Mouse (Mus musculus) c-Kit-positive CD71-positive TER-119-negative erythroid progenitor cells, embryonic 14.5 days (primary cell): Measurements from ENCODE around the gene Atp8a2.

Experiments used
- DNase-seq: peaks from one replicate; pipeline ENCODE4 v3.0.0-alpha.2; 2013; ENCODE audit warnings: low read depth

Gene Atp8a2

DNA sequence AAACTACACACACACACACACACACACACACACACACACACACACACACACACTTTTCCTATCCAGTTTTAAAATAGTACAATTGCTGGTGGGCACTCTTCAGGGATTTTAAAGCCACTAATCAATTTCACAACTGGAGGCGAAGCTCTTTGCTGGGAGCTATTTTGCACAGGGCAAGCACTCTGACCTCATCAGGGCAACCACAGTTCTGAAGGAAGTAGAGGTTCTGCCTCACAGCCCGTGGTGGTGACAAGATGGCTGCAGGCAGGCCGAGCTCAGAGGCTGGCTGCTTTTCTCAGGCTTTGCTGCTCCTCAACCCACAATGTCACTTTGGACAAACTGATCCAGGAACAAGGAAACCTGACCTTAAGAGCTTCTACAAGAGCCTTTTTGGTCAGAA, 590.0 kb downstream of the Atp8a2 start:
- no peak for DNase-seq

DNA sequence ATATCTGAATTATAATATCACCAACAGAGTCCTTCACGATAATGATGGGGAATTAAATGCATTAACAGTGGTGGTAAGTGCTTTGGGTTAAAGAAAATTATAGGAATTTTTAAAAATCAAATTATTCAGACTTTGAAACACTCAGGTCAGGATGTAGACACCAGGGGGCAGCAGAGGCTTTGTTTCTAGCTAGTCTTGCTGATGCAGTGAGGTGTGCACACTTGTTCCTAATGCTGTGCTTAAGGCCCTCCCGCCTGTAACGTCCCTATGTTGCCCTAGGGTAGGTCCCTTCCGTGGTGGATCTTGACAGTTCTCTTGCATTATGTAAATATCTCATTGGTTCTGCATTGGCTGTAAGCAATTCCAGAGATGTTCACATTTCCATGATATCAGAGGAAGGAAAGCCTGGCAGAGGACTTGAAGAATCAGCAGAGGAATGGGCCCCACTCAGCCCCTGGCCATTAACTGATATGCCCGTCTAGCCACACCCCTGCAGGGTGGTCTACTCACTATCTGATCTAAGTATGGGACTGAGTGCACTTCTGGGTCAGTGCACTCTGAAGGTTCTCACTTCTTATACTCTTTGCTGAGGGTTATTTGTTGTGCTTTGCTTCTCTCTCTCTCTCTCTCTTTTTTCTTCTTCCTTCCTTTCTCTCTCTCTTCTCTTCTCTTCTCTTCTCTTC, 591.2 kb downstream of the Atp8a2 start:
- DNase-seq, result peak; percentile 40

GRCm38 (mm10) chr14:59604002-59604645, 592.9 kb downstream of the Atp8a2 start:
- DNase-seq, result no peak

GRCm38 (mm10) chr14:59598260-59598627, 598.7 kb downstream of the Atp8a2 start:
- no peak for DNase-seq

- peak; percentile 86 for DNase-seq
Measured at GRCm38 (mm10) chr14:59597398-59598259, 599.4 kb downstream of the Atp8a2 start, which contains the start of gene Cdadc1. Cdadc1 (minus strand) TSS chr14:59597959.

- no peak for DNase-seq
Measured at GRCm38 (mm10) chr14:59594988-59595387, 602.0 kb downstream of the Atp8a2 start.

DNA sequence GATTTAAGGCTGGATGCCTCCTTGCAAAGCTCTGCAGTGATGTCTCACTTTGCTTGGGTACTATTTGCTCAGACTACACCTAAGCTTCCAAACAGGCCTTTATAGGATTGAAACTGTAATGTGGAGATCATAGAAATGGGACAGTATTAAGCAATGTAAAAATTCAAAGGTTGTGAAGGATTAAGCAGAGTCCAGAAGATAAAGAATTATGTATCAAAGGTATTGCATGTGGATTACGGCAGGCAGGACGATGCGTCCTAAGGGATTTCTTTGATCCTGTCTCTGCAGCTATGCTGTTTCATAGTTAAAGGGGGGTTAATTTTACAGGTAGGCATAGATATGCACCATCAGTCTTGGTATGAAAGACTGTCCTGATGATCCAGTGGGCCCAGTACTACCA, 604.4 kb downstream of the Atp8a2 start:
- no peak for DNase-seq

GRCm38 (mm10) chr14:59591901-59592300, 605.1 kb downstream of the Atp8a2 start:
- DNase-seq, result no peak

DNA sequence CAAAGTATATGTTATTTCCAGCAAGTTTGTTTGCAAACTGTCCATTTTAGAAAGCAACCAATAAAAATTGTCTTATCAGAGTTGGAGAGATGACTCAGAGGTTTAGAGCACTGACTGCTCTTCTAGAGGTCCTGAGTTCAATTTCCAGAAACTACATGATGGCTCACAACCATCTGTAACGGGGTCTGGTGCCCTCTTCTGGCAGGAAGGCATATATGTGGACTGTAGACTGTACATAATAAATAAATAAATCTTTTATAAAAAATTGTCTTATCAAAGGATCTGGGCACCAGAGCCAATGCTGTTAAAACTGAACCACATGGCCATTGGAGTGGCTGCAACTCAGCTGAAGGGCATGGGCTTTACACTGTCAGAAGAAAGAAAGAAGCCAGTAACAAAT, 606.4 kb downstream of the Atp8a2 start:
- peak; percentile 25 for DNase-seq
